Mouse (Mus musculus) liver, postnatal 0 days (tissue): Measurements from ENCODE around the gene Adam1b.

Experiments used
- CTCF ChIP-seq: sonication (generic); IDR thresholded peaks from 2 replicates; pipeline ENCODE4 v1.5.1; 2016; ENCODE audit warnings: antibody characterized with exemption, low read depth
- EP300 ChIP-seq: IDR thresholded peaks from 2 replicates; pipeline ENCODE4 v1.6.1; 2016; ENCODE audit warnings: antibody characterized with exemption, low read depth, mild to moderate bottlenecking

- TF ChIP-seq CTCF = no peak
- TF ChIP-seq EP300 = no peak
Observed at GRCm38 (mm10) chr5:121540066-121540465, 36.8 kb upstream of the Adam1b start.
